Mouse (Mus musculus) liver, postnatal 0 days (tissue): ENCODE data around the gene Zfp148.

ENCODE experiments used
- CTCF ChIP-seq: sonication (generic); IDR thresholded peaks from 2 replicates; pipeline ENCODE4 v1.5.1; 2016; ENCODE audit warnings: antibody characterized with exemption, low read depth
- EP300 ChIP-seq: IDR thresholded peaks from 2 replicates; pipeline ENCODE4 v1.6.1; 2016; ENCODE audit warnings: antibody characterized with exemption, low read depth, mild to moderate bottlenecking

GRCm38 (mm10) chr16:33343601-33344000, 37.0 kb upstream of the Zfp148 start:
- TF ChIP-seq CTCF: no peak
- no peak for TF ChIP-seq EP300
